Mouse (Mus musculus): ENCODE data around the gene Cactin. TPM values are rescaled to one million over a fixed set of nuclear protein-coding genes. Genes with fewer than 3 reads are reported as not detected.

Cactin gene
- polyA plus RNA-seq, 2 experiments: 25.3 to 50.0 TPM

DNA sequence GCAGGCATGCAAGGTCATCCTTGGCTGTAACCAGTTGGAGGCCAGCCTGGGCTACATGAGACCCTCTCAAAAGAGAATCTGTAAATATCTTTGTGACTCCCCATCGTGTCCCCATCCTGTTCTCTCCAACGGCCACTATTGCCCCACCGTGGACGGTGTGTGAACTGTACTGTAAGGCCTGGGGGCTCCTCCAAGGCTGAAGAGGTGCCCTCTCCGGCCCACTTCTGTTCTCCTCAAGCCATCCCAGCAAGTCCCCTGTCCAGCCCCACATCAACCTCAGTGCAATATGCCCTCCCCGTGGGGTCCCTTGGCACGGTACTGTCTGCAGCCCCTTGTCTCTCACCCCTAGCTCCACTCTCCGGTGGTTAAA, 1.6 kb upstream of the Cactin start:
- Histone ChIP-seq H3K4me1 (ENCODE audit: control insufficient read depth, insufficient read depth, low read length) (peaks cover 23% of the 10 kb centered on the region), H3K4me3 (replicated peaks; ENCODE audit: low read length) (peak overlapping the region; percentile 97), H3K4me2 (replicated peaks; ENCODE audit: low read depth, low read length, severe bottlenecking) (peak overlapping the region; percentile 62), H3K9me3 (ENCODE audit: control insufficient read depth, low read length) (no peaks in the 10 kb centered on the region), H3K27ac (replicated peaks; ENCODE audit: low read depth, low read length) (peak overlapping the region; percentile 87), H3K36me3 (ENCODE audit: control insufficient read depth, insufficient read depth, low read length) (peaks cover 61% of the 10 kb centered on the region), H3K9ac (ENCODE audit: low read depth, low read length, severe bottlenecking) (peak overlapping the region; percentile 47), H3K27me3 (ENCODE audit: control insufficient read depth, insufficient read depth, low read length) (no peaks in the 10 kb centered on the region)
- ATAC-seq (ENCODE audit: low FRiP score, low read depth) (no peak), DNase-seq (ENCODE audit: low spot score) (no peak)
- 26% methylated on average over 8 of the region's 8 CpGs for WGBS
- no peak for TF ChIP-seq POLR2A (IDR thresholded peaks at IDR 0.05; ENCODE audit: borderline replicate concordance, extremely low read depth, insufficient read depth, insufficient read length)

DNA sequence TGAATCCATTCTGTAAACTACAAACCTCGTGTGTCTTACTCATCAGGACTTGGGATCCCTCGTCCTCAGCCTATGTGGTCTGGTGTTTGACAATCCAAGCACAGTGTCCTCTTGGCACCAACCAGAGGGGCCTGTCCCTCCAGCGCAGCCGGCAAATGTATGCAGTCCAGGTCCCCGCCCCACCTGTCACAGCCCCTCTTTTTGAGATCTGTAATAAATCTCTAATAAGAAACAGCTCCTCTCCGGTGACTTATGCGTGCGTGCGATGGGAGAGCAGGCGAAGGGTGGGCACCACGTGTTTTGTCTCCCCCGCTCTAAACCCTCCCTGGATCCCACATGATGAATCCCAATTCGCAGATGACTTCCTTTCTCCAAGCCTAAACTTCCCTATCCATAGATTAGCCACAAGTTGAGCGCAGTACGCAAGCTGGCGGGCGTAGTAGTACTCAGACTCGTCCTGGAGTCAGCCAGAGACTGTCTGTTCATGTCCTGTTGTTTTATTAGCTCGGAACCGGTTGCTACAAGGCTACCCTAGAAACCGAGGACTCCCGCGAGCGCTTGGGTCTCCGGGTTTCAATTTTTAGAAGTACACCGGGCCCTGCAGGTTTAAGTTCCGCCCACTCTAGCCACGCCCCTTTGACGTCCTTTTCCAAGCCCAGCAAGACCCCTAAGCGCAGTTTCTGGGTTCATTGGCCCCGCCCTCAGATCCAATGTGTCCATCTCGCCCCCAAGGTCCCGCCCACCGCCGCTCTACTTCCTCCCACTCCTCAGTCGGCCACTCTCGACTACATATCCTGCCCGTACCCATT, 958 bp upstream of the Cactin start:
- peak overlapping the region; percentile 62 for H3K4me2 ChIP-seq (replicated peaks; ENCODE audit: low read depth, low read length, severe bottlenecking)
- peak overlapping the region; percentile 47 for H3K9ac ChIP-seq (ENCODE audit: low read depth, low read length, severe bottlenecking)
- WGBS: under 1% methylated on average over 37 of the region's 38 CpGs
- TF ChIP-seq POLR2A (IDR thresholded peaks at IDR 0.05; ENCODE audit: borderline replicate concordance, extremely low read depth, insufficient read depth, insufficient read length): no peak
- DNase-seq (ENCODE audit: low spot score) (peak; percentile 99), ATAC-seq (ENCODE audit: low FRiP score, low read depth) (no peak; the same call in 1 of the 2 replicates)
- peak overlapping the region; percentile 97 for H3K4me3 ChIP-seq (replicated peaks; ENCODE audit: low read length)
- H3K4me1 ChIP-seq (ENCODE audit: control insufficient read depth, insufficient read depth, low read length): peaks cover 23% of the 10 kb centered on the region
- H3K9me3 ChIP-seq (ENCODE audit: control insufficient read depth, low read length): no peaks in the 10 kb centered on the region
- peaks cover 61% of the 10 kb centered on the region for H3K36me3 ChIP-seq (ENCODE audit: control insufficient read depth, insufficient read depth, low read length)
- peak overlapping the region; percentile 87 for H3K27ac ChIP-seq (replicated peaks; ENCODE audit: low read depth, low read length)
- no peaks in the 10 kb centered on the region for H3K27me3 ChIP-seq (ENCODE audit: control insufficient read depth, insufficient read depth, low read length)

DNA sequence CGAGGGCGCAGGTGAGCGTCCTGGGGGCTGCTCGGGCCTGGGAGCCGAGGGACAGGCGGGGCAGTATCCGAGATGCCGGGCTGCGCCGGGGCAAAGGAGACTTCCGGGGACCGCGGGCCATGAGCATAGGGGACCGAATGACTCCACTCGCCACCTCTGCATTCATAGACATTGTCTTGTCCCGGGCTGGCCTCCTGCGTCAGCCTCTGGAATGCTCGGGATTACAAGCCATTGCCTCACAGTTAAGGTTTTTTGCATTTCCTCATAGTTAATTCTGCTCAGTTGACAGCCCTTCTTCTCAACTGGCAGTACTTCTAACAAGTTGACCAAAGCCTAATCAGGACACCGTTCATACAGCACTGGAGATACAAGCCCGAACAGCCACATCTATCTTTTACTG, 533 bp downstream of the Cactin start:
- H3K36me3 ChIP-seq (ENCODE audit: control insufficient read depth, insufficient read depth, low read length): peaks cover 61% of the 10 kb centered on the region
- peak overlapping the region; percentile 97 for H3K4me3 ChIP-seq (replicated peaks; ENCODE audit: low read length)
- H3K4me2 ChIP-seq (replicated peaks; ENCODE audit: low read depth, low read length, severe bottlenecking): peak overlapping the region; percentile 78
- H3K9me3 ChIP-seq (ENCODE audit: control insufficient read depth, low read length): no peaks in the 10 kb centered on the region
- no peak for ATAC-seq (ENCODE audit: low FRiP score, low read depth)
- H3K4me1 ChIP-seq (ENCODE audit: control insufficient read depth, insufficient read depth, low read length): peaks cover 23% of the 10 kb centered on the region
- no peak for DNase-seq (ENCODE audit: low spot score)
- peak overlapping the region; percentile 84 for H3K9ac ChIP-seq (ENCODE audit: low read depth, low read length, severe bottlenecking)
- no peak for TF ChIP-seq POLR2A (IDR thresholded peaks at IDR 0.05; ENCODE audit: borderline replicate concordance, extremely low read depth, insufficient read depth, insufficient read length)
- H3K27ac ChIP-seq (replicated peaks; ENCODE audit: low read depth, low read length): peak overlapping the region; percentile 87; the same call in 1 of the 2 replicates
- H3K27me3 ChIP-seq (ENCODE audit: control insufficient read depth, insufficient read depth, low read length): no peaks in the 10 kb centered on the region
- WGBS: 6% methylated on average over 16 of the region's 20 CpGs

DNA sequence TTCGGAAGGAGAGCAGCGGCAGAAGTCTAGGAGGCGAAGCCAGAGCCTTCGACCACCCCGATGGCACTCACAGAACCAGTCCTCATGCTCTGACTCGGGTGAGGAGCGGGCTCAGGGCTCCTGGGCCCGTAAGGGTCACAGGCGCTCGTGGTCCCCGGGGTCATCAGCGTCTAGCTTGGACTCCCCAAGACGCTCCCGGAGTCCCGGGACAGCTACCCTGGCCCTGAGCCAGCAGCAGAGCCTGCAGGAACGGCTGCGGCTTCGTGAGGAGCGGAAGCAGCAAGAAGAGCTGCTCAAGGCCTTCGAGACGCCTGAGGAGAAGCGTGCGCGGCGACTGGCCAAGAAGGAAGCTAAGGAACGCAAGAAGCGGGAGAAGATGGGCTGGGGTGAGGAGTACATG, 1.5 kb downstream of the Cactin start:
- Histone ChIP-seq H3K4me2 (replicated peaks; ENCODE audit: low read depth, low read length, severe bottlenecking) (no peak overlapping the region), H3K36me3 (ENCODE audit: control insufficient read depth, insufficient read depth, low read length) (peaks cover 68% of the 10 kb centered on the region), H3K4me1 (ENCODE audit: control insufficient read depth, insufficient read depth, low read length) (peaks cover 15% of the 10 kb centered on the region), H3K9ac (ENCODE audit: low read depth, low read length, severe bottlenecking) (no peak overlapping the region), H3K4me3 (replicated peaks; ENCODE audit: low read length) (no peak overlapping the region), H3K27ac (replicated peaks; ENCODE audit: low read depth, low read length) (no peak overlapping the region), H3K9me3 (ENCODE audit: control insufficient read depth, low read length) (no peaks in the 10 kb centered on the region), H3K27me3 (ENCODE audit: control insufficient read depth, insufficient read depth, low read length) (no peaks in the 10 kb centered on the region)
- no peak for DNase-seq (ENCODE audit: low spot score)
- no peak for ATAC-seq (ENCODE audit: low FRiP score, low read depth)
- TF ChIP-seq POLR2A (IDR thresholded peaks at IDR 0.05; ENCODE audit: borderline replicate concordance, extremely low read depth, insufficient read depth, insufficient read length): no peak
- WGBS: 93% methylated on average over 27 of the region's 27 CpGs

DNA sequence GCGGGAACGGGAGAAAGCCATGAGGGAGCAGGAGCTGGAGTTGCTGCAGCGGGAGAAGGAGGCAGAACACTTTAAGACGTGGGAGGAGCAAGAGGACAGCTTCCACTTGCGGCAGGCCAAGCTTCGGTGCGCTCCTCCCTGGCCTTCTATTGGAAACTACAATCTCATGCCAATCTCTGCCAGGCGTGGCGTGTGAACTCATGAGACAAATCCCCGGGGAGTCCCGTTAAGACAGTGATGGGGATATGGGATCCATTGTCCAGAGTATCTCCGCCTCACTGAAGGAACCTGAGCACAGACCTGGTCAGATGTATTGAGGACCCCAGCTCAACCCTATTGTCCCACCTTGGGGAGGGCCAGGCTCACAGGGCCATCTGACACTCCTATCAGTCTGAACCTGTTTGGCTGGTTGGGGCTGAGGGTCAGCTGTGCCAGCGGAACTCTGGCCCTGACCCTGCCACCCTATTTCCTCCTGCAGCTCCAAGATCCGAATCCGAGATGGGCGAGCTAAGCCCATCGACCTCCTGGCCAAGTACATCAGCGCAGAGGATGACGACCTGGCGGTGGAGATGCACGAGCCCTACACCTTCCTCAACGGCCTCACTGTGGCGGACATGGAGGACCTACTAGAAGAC, 2.4 kb downstream of the Cactin start:
- 94% methylated on average over 23 of the region's 23 CpGs for WGBS
- Histone ChIP-seq H3K4me3 (replicated peaks; ENCODE audit: low read length) (no peak overlapping the region), H3K27me3 (ENCODE audit: control insufficient read depth, insufficient read depth, low read length) (no peaks in the 10 kb centered on the region)

More for the DNA sequence above, 2.4 kb downstream of the Cactin start:
- TF ChIP-seq POLR2A (IDR thresholded peaks at IDR 0.05; ENCODE audit: borderline replicate concordance, extremely low read depth, insufficient read depth, insufficient read length): no peak
- DNase-seq (ENCODE audit: low spot score) (no peak), ATAC-seq (ENCODE audit: low FRiP score, low read depth) (no peak)
- Histone ChIP-seq H3K36me3 (ENCODE audit: control insufficient read depth, insufficient read depth, low read length) (peaks cover 60% of the 10 kb centered on the region), H3K4me1 (ENCODE audit: control insufficient read depth, insufficient read depth, low read length) (peaks cover 15% of the 10 kb centered on the region), H3K27ac (replicated peaks; ENCODE audit: low read depth, low read length) (no peak overlapping the region), H3K9ac (ENCODE audit: low read depth, low read length, severe bottlenecking) (no peak overlapping the region), H3K4me2 (replicated peaks; ENCODE audit: low read depth, low read length, severe bottlenecking) (no peak overlapping the region), H3K9me3 (ENCODE audit: control insufficient read depth, low read length) (no peaks in the 10 kb centered on the region)

Measured in limb, embryonic 14.5 days (tissue).